Mouse (Mus musculus) kidney, postnatal 4 days (tissue): ENCODE data around the gene Zfp385b.

ENCODE experiments used
- DNase-seq, 2 experiments: peaks; one replicate each; pipeline ENCODE4 v3.0.0; 2021; ENCODE audit warnings: mixed read lengths in 2 of 2

Gene Zfp385b

DNA sequence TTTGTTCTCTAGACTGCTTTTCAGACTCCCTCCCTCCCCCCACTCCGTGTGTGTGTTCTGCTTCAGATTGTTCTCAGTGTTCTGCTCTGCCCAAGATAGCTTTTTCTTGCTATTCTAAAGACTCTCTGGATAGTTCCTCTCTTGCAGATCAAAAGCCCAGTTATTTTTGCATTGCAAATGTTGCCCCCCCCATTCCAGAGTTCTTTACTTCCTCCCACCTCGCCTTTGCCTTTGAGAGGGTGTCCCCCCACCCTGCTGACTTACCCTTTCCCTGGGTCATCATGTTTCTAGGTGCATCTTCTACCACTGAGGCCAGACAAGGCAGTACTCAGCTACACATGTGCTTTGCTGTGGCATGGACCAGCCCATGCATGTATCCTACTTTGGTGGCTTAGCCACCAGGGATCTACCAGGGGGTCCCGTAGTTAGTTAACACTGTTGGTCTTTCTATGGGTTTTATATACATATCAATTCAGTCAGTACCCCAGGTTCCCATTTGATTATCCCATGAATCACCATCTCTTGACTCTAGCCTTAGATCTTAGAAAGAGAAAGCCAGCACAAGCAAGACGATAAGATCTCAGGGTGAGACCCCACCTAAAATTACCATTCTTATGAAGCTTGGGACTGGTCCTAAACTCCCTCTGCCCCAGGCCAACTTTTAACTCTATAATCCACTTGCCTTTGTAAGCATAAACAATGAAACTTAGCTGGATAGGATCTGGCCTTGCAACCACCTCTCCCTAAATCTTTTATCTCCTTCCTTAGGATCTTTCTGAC is 232.7 kb downstream of the Zfp385b start:
- no peak for DNase-seq

DNA sequence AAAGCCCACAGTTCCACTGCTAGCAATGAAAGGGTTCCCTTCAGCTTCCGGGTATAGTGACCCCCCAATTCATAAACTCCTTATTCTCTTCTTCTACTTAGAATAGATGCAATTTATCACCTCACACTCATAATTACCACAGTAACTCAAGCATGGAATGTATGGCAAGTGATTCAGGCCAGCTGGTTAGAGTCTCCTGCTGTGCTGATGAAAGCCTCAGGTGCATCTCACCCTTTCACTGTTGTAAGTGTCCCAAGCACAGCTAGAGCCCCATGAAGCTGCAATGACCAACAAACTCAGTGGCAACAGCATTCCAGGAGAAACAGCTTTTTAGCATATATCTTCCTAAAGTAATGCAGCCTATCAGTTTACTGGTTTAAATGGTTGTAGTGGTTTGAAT is 235.9 kb downstream of the Zfp385b start:
- no peak for DNase-seq

DNA sequence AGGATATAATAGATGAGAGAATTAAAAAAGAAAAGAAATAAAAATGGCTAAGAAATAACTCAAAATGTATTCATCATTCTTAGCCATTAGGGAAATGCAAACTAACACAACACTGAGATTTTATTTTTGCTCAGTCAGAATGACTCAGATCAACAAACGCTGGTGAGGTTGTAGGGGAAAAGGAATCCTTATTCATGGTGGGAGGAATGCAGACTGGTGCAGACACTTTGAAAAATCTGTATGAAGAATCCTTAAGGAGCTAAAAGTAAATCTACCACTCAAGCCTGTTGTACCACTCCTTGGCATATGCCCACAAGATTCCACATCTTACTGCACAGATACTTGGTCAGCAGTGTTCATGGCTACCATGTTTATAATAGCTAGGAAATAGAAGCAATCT is 242.9 kb downstream of the Zfp385b start:
- DNase-seq: no peak

DNA sequence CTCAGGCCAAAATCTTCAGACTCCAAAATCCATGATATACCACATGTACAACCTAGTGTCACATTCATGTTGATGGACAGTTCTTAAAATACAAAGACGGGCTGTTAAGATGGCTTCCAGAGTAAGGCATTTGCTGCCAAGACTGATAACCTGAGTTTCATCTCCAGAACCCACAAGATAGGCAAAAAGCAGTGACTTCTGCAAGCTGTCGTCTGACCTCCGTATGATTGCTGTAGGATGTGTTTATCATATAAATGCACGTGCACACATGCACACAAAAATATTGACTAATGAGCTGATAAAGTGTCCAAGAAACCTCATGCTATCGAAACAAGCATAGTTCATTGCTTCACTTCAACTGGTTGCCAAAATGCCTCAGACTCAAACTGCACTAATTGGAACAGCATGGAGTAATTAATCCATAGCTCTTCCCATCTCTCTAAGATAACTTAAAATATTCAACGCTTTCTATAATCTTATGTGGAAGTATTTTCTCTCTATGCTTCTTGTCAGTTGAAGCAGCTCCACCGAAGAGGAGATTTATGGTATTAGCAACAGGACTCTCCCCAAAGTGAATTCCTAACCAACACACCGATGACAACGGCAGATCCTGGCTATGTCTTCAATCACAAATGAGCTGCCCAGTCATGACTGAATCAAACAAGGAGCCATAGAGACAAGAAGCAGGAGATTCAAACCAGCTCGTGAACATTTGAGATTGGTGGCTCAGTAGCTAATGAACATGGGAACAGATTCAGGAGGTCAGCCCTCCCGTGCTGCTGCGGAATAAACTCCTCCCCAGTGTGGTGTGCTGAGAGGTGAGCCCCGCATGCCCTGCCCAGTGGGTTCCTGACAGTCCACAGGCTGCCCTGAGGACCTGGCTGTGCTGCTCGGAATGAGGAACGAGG is 251.7 kb downstream of the Zfp385b start:
- no peak for DNase-seq

DNA sequence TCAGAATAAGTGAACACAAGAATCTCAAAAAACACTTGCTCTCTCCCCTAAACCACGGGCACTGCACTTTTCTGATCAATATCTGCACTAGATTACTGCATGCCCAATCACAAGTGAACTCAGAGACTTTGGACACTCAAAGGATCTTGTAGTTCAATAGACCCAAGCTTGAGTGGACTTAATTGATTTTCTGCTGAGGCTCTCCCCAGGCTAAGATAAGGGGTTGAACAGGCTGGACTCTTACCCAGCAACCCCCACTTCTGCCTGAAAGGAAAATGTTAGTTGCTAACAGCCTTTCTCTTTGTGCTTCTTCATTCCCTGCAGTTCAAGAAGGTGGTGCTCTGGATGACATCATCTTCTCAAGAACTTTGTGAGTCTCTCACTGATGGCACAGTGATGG is 255.7 kb downstream of the Zfp385b start:
- DNase-seq: no peak

DNA sequence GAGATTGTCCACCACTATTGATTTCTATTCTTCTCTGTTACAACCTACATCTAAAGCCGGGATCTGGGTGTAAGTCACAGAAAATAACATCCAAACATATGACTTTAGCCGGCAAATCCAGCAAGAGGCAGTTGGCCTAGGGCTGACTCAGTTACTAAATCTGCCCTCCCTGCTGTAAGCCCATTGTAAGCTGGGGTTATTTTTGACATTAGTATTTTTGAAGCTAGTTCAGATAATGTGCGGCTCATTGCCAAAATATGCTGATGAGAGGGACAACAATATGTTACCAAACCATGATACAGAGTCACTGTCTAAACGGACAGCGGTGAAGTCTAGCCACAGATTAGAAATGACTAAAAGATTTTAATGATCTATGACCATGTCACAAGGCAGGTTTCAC is 257.5 kb downstream of the Zfp385b start:
- no peak for DNase-seq

DNA sequence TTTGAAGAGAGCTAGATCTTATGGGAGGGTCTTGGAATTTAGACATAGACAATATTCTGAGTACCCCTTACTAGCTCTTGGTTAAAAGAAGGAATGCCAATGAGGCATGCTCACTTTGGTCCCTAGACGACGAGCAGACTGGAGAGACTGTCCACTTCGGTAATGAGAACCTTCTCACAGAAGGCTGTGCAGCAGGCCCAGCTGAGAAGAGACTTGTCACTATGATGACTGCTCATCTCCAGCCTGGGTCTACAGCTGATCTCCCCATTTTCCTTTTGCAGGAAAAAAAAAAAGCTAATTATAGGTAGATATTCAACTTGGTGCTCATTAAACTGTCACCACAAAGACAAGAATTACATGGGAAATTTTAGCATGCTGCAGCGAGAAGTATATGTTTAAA is 262.5 kb downstream of the Zfp385b start:
- no peak for DNase-seq

DNA sequence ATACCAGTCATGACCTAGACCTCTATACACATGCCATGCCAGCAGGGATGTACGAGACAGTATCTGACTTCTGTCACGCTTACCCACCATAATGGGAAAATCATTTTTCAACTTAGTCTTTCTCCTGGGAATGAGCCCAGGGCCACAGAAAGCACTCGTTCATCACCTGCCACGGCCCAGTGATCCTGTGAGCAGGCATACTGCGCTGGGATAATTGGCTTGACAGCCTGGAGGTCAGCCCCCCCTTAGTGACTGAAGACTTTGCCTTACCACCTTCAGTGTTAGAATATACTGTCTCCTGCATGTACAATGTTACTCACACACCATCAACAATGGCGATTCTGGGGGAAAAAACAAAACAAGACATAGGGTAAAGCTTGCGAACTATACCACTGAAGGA is 263.5 kb downstream of the Zfp385b start:
- DNase-seq: peak; percentile 6 to 12

DNA sequence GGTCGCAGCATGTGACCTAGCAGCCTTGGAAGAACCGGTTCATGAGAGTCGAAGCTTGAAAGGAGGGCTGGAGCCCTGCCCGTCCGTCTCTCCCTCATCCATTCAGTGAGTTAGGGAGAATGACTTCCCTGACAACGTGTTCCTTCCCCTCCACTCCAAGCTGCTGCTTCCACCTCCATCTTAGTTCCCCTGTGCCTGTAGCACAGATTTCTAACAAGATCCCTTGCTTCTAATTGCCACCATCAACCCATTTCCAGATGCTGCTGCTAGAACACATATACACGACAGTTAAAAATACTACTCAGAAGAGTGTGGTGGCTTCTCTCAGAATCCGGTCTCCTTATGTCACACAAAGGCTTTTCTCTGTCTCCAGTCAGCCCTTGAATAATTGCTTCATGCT is 266.8 kb downstream of the Zfp385b start:
- no peak for DNase-seq

DNA sequence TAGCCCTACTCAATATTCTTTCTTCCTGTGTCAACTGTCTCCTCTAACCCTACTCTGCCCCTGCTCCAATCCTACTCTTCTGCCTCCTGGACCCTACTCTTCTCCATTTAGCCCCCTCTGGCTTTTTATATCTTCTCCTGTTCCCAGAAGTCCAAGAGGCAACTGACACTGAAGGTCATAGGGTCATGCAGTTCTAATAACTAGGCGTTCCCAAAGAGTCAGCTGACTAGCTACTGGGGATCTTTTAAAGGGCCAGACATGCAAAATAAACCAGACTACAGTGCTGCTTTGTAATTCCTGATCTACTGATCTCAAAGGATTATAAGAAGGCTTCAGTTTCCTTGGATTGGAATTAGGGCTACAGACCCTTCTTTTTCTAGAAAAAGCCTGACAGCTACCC is 276.1 kb downstream of the Zfp385b start:
- DNase-seq: no peak

DNA sequence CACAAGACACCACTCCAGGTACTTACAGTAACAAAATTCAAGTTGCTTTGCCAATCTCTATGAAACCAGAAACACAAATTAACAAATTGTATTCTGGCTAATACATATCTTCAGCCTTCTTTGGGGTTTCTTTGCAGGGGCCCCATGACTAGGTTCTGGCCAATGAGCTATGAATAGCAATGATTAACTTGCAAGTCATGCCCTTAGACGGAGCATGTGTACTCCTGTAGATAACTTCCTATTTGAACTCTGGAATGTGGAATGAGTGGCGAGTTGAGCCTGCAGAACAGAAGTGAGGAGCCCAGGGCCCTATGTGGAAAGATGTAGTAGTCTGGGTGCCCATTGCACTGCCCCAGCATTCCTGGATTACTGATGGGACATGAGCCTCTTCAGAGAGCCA is 276.8 kb downstream of the Zfp385b start:
- no peak for DNase-seq

DNA sequence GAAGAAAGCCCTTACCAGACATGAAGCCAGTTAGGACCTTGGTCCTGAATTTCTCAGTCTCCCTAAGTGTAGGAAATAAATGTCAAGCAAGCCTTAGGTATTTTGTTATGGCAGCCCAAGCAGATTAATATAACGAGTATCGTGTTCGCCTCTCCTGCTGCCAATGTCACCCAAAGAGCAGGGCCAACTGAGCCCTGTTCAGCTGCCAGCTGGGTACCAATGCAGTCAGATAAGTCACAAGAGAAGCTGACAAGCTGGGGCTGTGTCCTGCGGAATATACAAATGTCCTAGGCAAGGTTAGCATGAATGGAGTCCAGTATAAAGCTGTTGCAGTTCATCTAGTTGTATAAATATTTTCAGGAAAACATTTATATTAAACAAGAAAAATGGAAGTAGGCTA is 277.8 kb downstream of the Zfp385b start:
- DNase-seq: no peak

DNA sequence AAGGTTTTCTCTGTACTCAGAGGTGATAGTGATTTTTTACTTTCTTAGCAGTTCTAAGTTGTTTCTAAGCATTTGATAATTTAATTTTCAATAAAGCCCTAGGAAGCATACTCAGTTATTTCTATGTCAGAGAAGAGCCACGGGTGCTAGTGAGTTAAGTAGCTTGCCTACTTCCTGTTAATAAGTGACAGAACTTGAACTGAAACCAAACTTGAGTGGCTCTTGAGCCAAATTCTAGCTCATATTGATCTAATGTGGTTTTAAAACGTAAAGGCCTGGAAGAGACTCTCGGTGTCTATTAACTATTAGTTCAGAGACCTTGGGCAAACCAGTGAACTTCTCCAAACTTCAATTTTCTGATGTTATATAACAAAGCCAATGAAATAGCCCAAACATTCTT is 278.6 kb downstream of the Zfp385b start:
- DNase-seq: no peak

DNA sequence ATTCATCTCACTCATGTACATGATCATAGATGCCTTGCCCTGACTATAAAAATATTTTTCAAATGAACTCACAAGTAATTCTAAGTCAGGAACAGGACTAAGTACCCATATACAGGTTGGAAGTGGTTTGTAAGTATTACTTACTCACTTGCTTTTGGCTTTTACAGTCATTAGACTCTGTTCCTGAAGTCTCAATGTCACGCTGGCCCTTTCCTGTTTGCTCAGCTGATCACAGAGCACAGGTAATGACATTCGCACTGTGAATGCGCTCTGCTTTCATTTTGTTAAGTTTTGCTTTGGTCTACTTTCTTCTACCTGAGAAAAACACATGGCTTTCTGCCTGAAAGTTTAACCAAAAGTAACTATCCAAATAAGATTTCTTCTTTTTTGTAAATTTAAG is 282.9 kb downstream of the Zfp385b start:
- DNase-seq: no peak

DNA sequence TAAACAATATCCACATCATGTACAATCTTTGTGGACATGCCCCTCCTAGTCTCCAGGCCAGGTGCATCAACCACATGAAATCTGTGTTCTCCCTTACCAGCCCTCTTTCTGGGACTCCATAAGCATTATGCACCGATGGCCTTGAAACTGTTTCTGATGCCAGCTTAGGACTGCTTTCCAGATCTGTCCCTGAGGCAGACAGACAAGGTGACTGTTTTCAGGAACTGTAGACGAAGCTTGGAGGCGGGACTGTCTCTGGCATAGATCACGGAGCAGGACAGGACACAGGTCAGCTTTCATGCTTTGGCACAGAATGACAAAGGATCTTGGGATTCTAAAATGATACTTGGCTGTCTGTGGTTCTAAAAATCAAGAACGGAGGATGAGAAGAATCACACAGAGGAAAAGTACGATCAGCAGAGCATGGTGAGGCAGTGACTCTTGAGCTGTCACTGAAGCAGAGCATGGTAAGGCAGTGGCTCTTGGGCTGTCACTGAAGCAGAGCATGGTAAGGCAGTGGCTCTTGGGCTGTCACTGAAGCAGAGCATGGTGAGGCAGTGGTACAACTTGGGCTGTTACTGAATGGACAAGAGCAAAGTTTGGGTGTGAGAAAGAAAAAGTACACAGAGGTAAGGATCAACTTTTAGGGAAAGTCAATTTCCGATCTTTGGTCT is 291.2 kb downstream of the Zfp385b start:
- no peak for DNase-seq

DNA sequence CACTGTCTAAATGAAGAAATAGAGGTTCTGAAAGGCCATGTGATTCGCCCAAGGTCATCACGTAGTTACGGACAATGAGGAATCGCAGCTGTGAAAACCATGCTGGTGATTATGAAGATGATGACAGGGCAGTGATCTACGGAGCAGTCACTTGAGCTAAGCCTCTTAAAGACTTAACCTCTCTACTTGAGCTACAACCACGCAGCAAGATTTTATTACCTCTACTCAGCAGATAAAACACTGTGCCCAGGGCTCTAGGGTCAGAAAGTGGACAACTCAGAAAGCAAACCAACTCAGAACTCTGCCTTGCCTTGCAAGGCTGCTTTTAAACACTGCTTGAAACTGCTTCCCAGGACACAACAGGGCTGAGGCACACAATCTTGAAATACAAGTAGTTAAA is 291.8 kb downstream of the Zfp385b start:
- DNase-seq: no peak

DNA sequence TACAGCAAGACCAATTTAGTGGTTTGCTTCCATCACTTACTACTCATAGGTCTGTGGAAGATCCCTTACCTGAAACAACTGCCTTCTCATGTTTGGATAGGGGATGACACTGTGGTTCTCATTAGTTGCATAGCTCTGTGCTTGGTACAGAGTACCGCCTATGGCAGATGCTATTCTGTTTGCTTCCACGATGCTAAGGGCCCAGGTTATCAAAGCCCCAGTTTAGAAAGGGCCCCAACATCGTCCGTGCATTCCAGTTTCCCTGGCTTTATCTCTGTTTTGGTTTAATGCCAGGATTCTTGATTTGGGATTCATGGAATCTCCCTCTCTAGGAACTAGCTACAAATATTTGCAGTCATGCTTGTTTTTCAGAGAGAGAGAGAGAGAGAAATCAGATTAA is 292.6 kb downstream of the Zfp385b start:
- no peak for DNase-seq

DNA sequence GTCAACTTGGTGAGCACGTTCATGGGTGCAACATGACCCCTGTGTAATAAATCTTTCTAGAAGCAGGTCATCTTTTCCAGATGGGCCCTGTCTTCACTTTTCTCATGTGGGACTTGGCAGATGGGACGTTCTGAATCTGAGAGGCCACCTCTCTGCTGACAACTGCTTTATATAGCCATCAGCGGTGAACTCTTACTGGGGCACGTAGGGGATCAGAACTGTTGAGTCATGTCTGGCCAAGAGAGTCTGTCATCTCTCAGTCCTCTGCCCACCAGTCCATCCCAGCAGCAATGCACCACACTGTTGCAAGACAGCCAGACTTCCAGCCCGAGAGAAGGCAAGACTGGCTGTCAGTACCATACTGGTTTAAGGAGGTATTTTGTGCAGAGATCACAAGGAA is 293.1 kb downstream of the Zfp385b start:
- no peak for DNase-seq

DNA sequence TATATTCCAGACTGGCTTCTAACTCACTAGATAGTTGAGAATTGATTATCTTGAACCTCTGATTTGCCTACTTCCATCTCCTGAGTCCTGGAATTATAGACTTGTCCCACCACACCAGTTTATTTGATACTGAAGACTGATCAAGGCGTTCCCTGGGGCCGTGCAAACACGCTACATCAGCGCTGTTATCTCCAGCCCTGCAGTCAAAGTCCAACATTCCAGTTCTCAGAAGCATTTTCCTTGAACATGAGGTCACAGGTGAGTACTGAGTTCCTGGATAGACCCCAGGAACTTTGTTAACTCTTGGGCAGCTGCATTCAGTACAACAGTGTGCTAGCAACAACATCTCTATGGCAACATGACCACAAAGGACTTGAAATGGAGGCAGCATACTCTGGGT is 297.2 kb downstream of the Zfp385b start:
- DNase-seq: no peak

DNA sequence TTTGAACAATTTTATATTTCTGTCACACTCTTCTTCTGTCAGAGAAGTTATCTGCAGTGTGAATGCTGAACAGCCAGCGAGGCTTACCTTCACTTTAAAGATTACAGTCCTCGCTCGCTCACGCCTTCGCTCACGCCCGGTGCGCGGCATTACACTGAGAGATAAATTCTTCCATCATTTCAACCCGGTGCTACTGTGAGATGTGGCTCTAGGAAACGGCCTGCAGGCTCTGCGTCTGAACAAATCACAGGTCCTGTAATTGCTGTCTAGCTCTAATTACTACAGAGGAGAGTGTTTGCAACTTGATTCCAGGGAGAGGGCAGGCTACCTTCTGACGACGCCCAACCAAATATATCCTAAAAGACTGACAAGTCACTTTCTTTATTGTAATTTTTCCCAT is 300.1 kb downstream of the Zfp385b start:
- DNase-seq: peak; percentile 24 to 48

DNA sequence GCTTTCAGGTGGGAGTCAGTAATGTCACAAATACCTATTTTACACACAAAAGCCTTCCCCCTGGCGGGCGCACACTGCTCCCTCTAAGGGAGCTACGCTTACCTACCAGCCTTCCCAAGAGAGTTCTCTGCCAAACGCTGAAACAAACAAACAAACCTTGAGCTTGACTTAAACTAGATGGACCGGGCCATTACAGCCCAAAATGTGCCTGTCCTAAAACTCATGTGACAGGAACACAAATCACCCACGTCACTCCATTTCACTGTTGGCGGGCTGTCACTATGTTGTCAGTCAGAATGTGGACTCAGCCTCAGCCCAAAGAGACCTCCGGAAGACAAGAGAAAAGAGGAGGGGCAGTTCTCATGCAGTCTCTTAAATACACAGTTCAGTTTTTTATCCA is 300.7 kb downstream of the Zfp385b start:
- peak; percentile 37 to 54 for DNase-seq

DNA sequence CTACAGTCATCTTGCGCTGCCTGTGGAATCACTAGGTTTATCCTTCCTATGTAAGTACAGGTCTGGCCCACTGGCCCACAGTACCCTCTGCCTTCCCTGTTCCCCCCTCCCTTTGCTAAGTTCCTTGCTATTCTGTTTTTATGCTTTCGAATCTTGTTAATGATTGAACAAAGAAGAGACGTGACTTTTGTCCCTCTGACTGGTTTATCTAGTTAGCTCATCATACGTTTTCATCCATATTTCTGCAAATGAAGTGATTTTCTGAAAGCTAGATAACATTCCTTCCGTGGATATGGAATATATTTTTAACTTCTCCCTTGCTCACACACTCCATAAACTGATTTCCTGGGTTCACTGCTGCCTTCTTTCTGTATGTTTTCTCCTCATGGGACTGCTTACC is 302.8 kb downstream of the Zfp385b start:
- no peak for DNase-seq

DNA sequence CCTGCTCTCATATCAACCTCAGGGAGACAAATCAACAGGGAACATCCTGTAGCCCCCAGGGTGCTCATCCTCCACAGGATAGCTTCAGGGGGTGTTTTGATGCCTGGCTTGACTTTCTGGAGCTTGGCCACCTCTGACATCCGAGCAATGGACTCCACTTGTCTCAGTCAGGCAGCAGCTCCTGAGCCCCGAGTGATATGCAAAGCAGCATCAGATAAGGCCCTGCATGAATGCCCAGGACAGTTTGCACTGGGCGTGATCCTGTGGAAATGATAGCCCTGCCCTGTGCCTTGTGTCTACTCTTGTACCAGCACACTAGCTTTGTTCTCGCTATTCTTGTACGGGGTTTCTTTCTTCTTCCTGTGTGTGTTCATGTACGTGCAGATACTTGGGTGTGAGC is 303.8 kb downstream of the Zfp385b start:
- no peak for DNase-seq

DNA sequence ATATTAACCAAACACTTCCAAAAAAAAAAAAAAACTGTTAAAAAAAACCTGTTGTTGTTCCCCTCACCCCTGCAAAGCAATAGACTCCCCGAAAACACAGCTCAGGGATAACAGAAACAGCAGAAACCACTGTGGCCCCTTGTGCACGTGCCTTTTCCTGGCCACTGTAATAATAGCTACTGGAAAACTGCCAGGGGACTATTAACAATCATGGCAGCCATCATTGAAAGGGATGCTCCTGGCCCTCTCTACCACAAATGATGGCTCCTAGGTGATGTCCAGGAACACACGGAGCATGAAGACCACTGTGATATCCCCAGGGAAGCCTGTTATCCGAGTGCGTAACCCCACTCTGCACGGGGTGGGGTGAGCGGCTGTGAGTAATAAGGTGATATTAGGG is 304.4 kb downstream of the Zfp385b start:
- DNase-seq: no peak
